Mouse (Mus musculus): ENCODE measurements around the gene Vmn2r96. TPM values are rescaled to one million over a fixed set of nuclear protein-coding genes. Genes with fewer than 3 reads are reported as not detected.
"Not testable (repeated sequence)": the region's sequence is repeated elsewhere in the genome, so short reads cannot be mapped to it uniquely, and the experiment has no call there.

Gene Vmn2r96
- polyA plus RNA-seq (2012; ENCODE audit: insufficient read depth, insufficient read length, missing spikeins), result not detected in 2 replicates

DNA sequence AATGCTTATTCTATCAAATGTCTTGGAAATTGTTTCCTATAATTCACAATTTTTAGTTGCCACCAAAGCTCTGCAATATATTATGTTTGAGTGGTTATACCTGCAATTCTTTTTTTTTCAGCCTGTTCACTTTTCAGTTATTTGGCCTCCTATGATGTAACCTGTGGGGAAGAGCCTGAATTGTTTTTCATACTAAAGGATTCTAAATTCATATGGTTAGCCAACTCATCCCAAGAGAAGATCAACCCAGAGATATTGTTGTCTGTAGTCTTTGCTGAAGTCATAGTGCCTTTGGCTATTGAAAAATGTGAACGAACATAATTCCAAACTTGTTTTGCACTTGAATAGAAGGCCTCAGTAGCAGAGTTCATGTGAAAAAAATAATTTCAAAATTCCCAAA lies at the start of gene Vmn2r96:
Vmn2r96 (plus strand) TSS at position 301 of the 400 bp plus-strand sequence.
- H3K4me1 ChIP-seq (ENCODE audit: control insufficient read depth, insufficient read depth, insufficient read length, low read length); H3K27ac ChIP-seq (replicated peaks; ENCODE audit: low read depth, low read length); H3K4me3 ChIP-seq (ENCODE audit: insufficient read depth, low read depth, low read length): not testable (repeated sequence)

DNA sequence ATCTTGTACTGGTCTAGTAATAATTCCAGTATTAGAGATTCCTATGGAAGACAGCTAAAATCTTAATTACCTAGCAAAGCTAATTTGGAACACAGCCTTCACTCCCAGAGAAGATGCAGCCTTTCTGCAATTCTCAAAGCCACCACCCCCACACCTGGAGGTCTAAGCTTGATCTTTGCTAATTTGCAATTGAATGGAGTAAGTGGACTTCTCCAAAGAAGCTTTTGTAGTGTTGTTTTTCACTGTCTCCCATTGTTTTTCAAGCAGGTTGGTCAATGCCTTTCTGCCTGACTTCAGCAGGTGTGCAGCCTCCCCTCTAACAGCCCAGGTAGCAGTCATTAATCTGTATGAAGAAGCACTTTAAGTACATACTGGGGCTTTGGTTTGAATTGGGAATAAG lies 49.6 kb upstream of the Vmn2r96 start:
- Histone ChIP-seq H3K4me3 (ENCODE audit: insufficient read depth, low read depth, low read length) (no peak overlapping the region), H3K27ac (replicated peaks; ENCODE audit: low read depth, low read length) (no peak overlapping the region), H3K4me1 (ENCODE audit: control insufficient read depth, insufficient read depth, insufficient read length, low read length) (no peaks in the 10 kb centered on the region)

DNA sequence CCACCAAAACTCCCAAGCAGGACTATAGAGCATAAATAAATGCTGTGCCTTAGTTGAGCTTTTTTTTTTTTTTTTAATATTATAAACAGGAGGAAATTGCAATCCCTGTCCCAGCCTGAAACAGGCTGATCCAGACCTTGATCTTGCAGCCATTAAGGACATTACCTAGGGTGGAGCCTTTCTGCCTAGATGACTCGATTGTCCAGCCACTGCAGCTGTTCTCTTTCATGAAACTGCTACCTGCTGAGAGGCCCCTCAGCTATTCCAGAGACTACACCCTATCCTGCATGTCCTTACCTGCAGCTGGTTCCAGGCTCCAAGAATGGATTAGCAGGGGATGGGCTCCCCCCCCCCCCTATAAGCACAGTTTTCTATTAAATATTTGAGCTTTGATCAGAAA lies 49.0 kb upstream of the Vmn2r96 start:
- H3K27ac ChIP-seq (replicated peaks; ENCODE audit: low read depth, low read length), result no peak overlapping the region
- H3K4me1 ChIP-seq (ENCODE audit: control insufficient read depth, insufficient read depth, insufficient read length, low read length), result no peaks in the 10 kb centered on the region
- no peak overlapping the region for H3K4me3 ChIP-seq (ENCODE audit: insufficient read depth, low read depth, low read length)

DNA sequence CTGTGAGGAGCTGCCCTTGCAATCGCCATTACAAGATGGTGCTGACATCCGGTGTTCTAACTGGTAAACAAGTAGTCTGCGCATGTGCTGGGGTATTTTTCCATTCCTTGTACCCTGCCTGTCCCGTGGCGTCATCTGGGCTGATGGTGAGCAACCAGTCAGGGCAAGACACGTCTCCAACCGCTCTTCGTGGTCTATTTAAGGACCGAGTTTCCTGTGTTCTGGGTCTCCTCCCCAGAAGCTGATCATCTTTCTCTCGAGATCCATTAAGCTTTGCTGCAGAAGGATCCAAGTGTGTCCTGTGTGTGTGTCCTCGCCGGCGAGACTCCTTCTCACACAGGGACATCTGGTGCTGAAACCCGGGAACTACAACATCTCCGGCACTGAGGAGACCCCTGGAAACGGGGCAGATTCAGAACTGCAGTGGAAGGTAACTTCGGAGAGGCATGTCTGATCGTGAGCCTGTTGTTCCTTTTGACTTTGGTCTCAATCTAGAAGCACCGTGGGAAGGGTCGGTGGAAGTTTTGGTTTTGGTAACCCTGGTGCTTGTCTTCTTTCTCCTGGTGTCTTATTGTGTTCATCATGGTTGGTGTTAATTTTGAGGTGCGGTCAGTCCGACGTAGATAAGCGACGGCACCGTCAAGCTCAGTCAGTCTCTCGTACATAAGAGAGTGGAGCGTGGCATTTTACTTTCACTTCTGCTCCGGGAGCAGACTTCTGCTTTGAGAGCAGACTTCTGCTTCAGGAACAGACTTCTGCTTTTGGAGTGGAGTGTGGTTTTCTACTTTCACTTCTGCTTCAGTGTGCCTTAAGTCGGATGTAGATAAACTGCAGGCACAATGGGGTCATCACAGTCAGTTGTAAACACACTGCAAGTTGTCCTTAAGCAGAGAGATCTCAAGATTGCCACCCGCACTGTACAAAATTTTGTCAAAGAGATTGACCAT lies 14.5 kb upstream of the Vmn2r96 start:
- H3K4me1 ChIP-seq (ENCODE audit: control insufficient read depth, insufficient read depth, insufficient read length, low read length); H3K4me3 ChIP-seq (ENCODE audit: insufficient read depth, low read depth, low read length): not testable (repeated sequence)
- 0 out of 2 replicates have a peak overlapping the region, but pooled peaks have one; percentile 6 for H3K27ac ChIP-seq (replicated peaks; ENCODE audit: low read depth, low read length)

- not testable (repeated sequence) for H3K4me1 ChIP-seq (ENCODE audit: control insufficient read depth, insufficient read depth, insufficient read length, low read length); H3K4me3 ChIP-seq (ENCODE audit: insufficient read depth, low read depth, low read length)
These were observed 6.8 kb upstream of the Vmn2r96 start for GRCm38 (mm10) chr17:18566186-18566585.

GRCm38 (mm10) chr17:18615151-18615550 lies 42.2 kb downstream of the Vmn2r96 start:
- not testable (repeated sequence) for H3K4me3 ChIP-seq (ENCODE audit: insufficient read depth, low read depth, low read length); H3K4me1 ChIP-seq (ENCODE audit: control insufficient read depth, insufficient read depth, insufficient read length, low read length); H3K27ac ChIP-seq (replicated peaks; ENCODE audit: low read depth, low read length)

More at GRCm38 (mm10) chr17:18566186-18566585, 6.8 kb upstream of the Vmn2r96 start:
- H3K27ac ChIP-seq (replicated peaks; ENCODE audit: low read depth, low read length), result not testable (repeated sequence)

DNA sequence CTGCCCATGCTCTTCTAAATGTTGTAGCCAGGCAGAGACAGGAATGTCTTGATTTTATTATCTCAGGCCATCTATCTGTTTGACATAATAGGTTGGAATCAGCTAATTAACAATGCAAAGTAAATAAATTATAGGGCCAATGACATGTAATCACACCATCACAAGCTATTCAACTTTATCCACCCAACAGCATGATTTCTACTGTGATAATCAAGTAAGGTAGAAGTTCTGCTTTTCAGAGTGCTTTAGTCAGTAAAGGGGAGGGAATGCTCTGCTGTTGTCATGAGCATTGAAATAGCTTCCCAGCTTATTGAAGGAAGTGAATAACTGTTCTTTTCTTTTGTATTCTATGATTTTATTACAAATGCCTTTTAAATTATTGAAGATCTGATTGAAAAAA lies 53.6 kb downstream of the Vmn2r96 start:
- Histone ChIP-seq H3K4me3 (ENCODE audit: insufficient read depth, low read depth, low read length) (no peak overlapping the region), H3K4me1 (ENCODE audit: control insufficient read depth, insufficient read depth, insufficient read length, low read length) (no peaks in the 10 kb centered on the region), H3K27ac (replicated peaks; ENCODE audit: low read depth, low read length) (no peak overlapping the region)

Other genes starting within 250 kb of the Vmn2r96 start
- not detected in 2 replicates for gene Vmn2r95, start 149.1 kb upstream of the Vmn2r96 start, polyA plus RNA-seq (2012; ENCODE audit: insufficient read depth, insufficient read length, missing spikeins)

All from brown adipose tissue, adult 24 weeks (tissue).